Mouse (Mus musculus) stomach, embryonic 15.5 days (tissue): ENCODE data around the gene Ankrd36. TPM values are rescaled to one million over a fixed set of nuclear protein-coding genes. Genes with fewer than 3 reads are reported as not detected.

Experiments
- ATAC-seq: fragments of 200-750 bp; cut with Nextera tagmentation; 2 replicates; pipeline ENCODE4 v1.8.0; 2017; ENCODE audit warnings: low read depth, moderate number of reproducible peaks, moderate TSS enrichment; ENCODE audit not compliant: insufficient read depth, low FRiP score
- H3K27ac ChIP-seq: fragments of 300-500 bp; sonication (generic); 2 replicates; pipeline ENCODE4 v1.5.1; 2015; ENCODE audit warnings: mild to moderate bottlenecking, inconsistent platforms
- H3K27me3 ChIP-seq: fragments of 300-500 bp; sonication (generic); replicated peaks from 2 replicates; pipeline ENCODE4 v1.6.1; 2015; ENCODE audit warnings: inconsistent platforms
- H3K36me3 ChIP-seq: fragments of 300-500 bp; sonication (generic); 2 replicates; pipeline ENCODE4 v1.6.1; 2015; ENCODE audit warnings: inconsistent platforms
- H3K4me1 ChIP-seq: fragments of 300-500 bp; sonication (generic); 2 replicates; pipeline ENCODE4 v1.6.1; 2015; ENCODE audit warnings: inconsistent platforms
- H3K4me2 ChIP-seq: fragments of 300-500 bp; sonication (generic); 2 replicates; pipeline ENCODE4 v1.6.1; 2015; ENCODE audit warnings: mild to moderate bottlenecking, inconsistent platforms
- H3K4me3 ChIP-seq: fragments of 300-500 bp; sonication (generic); replicated peaks from 2 replicates; pipeline ENCODE4 v1.5.1; 2015; ENCODE audit warnings: inconsistent platforms
- H3K9ac ChIP-seq: fragments of 300-500 bp; sonication (generic); 2 replicates; pipeline ENCODE4 v1.6.1; 2015; ENCODE audit warnings: inconsistent platforms
- H3K9me3 ChIP-seq: fragments of 300-500 bp; sonication (generic); 2 replicates; pipeline ENCODE4 v1.6.1; 2016; ENCODE audit warnings: inconsistent platforms
- WGBS: fragments of 180-500 bp; shearing (Covaris S2); methylation state at CpG from one replicate; pipeline ENCODE4 v1.1.7; 2015; 5-methylcytosine and 5-hydroxymethylcytosine counted together
- polyA plus RNA-seq: library from polyadenylated mRNA; unstranded; fragments of >200 nt; fragmentation: Nextera tagmentation; extraction: Ambion mirVana; gene quantifications from 2 replicates; pipeline ENCODE4 v1.2.1, GENCODE M21; 2015

Gene Ankrd36
- polyA plus RNA-seq, 1 experiment from 2014 or later = 0.40 TPM

DNA sequence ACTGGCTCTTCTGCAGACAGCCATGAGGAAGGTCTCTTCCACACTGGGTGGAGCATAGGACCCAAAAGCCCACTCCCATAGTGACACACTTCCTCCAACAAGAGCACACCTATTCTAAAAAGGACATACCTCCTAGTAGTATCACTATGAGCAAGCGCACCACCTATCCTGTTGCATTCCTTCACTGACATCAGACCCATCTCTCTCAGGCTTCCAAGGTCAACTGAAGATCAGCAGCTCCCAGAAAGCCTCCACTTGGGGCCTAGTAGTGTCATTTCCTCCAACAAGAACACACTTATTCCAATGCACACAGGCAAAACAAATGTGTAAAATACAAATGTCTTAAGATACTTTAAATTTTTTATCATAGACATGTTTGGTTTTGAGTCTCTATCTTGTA is 132.3 kb downstream of the Ankrd36 start:
- H3K4me1 ChIP-seq = peaks cover 12% of the 10 kb centered on the region
- no peak for ATAC-seq
- no peak overlapping the region for H3K4me2 ChIP-seq
- H3K27me3 ChIP-seq = no peaks in the 10 kb centered on the region
- H3K27ac ChIP-seq = no peak overlapping the region
- no peak overlapping the region for H3K4me3 ChIP-seq
- 100% methylated on average over 1 of the region's 1 CpGs for WGBS
- H3K9ac ChIP-seq = no peak overlapping the region
- H3K9me3 ChIP-seq = no peaks in the 10 kb centered on the region
- H3K36me3 ChIP-seq = peaks cover 16% of the 10 kb centered on the region

DNA sequence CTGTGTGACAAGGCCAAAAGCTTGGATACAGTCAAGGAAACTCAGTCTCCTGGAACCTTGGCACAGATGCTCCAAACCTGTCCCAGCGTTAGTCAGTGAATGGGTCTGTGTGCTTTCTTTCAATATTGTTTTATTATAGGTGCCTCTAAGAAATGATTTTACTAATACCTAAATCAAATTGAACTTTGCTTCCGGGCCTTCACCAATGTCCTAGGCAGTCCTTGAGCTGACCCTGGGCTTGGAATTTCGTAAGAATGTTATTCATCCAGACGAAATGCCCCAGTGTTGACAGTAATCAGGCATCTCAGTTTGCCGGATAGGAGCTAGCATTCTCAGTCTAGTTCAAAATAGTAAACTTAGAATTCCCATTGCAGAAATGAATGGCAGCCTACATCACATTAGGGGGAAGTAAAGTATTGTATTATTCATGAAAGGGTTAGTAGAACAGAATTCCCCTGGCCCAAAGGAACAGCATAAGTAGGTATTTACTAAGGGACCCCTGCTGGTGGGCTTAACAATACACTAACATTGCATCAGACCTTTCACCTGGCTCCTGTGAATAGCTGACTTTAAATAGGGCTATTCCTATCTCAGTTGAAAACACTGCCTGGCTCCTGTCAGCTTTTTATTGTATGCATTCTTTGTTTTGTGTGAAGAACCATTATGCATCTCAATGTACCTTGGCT is 132.9 kb downstream of the Ankrd36 start:
- no peaks in the 10 kb centered on the region for H3K9me3 ChIP-seq
- 72% methylated on average over 5 of the region's 5 CpGs for WGBS

DNA sequence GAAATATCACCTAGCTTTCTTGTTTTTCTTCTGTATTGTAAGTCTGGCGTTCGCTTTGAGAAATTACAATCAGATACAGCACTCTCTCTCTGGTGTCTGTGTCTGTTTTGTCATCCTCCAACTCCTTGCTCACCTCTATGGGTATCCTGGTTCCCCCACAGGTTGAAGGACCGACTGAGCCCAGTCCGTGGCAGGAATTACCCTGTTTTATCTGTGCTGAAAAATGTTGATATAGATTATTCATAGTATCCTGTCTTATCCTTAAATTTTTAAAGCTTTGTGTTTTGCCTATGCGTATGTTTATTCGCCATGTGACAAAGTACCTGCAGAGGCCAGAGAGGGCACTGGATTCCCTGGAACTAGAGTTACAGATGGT is 133.5 kb downstream of the Ankrd36 start:
- Histone ChIP-seq H3K4me1 (peaks cover 12% of the 10 kb centered on the region), H3K27ac (no peak overlapping the region), H3K4me3 (no peak overlapping the region), H3K36me3 (peaks cover 16% of the 10 kb centered on the region), H3K27me3 (no peaks in the 10 kb centered on the region), H3K4me2 (no peak overlapping the region), H3K9ac (no peak overlapping the region), H3K9me3 (no peaks in the 10 kb centered on the region)
- 90% methylated on average over 6 of the region's 6 CpGs for WGBS
- ATAC-seq = no peak

More for the DNA sequence above, 132.9 kb downstream of the Ankrd36 start:
- Histone ChIP-seq H3K9ac (no peak overlapping the region), H3K27me3 (no peaks in the 10 kb centered on the region), H3K27ac (no peak overlapping the region), H3K4me2 (no peak overlapping the region), H3K36me3 (peaks cover 16% of the 10 kb centered on the region), H3K4me3 (no peak overlapping the region), H3K4me1 (peaks cover 12% of the 10 kb centered on the region)
- ATAC-seq = no peak

DNA sequence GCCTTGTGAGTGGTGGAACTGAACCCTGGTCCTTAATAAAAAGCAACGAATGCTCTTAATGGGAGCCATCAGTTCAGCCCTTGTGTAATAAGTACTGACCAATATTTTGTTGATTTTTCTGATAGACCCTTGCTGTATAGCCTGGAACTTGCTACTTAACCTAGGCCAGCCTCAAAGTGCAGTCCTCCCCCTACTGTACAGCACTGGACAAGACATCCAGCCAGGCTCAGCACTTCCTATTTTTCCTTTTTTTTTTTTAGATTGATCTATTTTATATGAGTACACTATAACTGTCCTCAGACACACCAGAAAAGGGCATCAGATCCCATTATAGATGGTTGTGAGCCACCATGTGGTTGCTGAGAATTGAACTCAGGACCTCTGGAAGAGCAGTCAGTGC is 133.9 kb downstream of the Ankrd36 start:
- peaks cover 12% of the 10 kb centered on the region for H3K4me1 ChIP-seq
- no peak overlapping the region for H3K4me2 ChIP-seq
- ATAC-seq = no peak
- H3K9ac ChIP-seq = no peak overlapping the region
- no peaks in the 10 kb centered on the region for H3K9me3 ChIP-seq
- no peak overlapping the region for H3K27ac ChIP-seq
- H3K4me3 ChIP-seq = no peak overlapping the region
- no peaks in the 10 kb centered on the region for H3K27me3 ChIP-seq
- WGBS = 97% methylated on average over 1 of the region's 1 CpGs
- H3K36me3 ChIP-seq = peaks cover 16% of the 10 kb centered on the region

DNA sequence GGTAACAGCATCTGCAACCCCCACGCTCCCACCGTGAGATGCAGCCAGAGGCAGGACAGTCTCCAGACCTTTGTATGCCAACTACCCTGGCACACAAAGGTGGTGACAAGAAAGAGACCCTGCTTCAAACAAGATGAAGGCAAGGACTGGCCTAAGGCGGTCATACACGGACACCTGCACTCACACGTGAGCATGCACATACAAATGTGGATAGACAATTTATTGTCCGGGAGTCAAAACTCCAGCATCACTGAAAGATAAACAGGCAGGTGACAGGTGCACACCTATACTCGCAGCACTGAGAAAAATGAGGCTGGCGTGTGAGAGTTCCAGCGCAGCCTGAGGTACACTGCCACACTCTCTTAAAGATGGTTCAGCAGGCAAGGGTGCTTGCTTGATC is 136.5 kb downstream of the Ankrd36 start:
- 86% methylated on average over 9 of the region's 9 CpGs for WGBS
- Histone ChIP-seq H3K4me1 (peaks cover 12% of the 10 kb centered on the region), H3K27ac (no peak overlapping the region), H3K27me3 (no peaks in the 10 kb centered on the region), H3K4me2 (peak overlapping the region; percentile 77), H3K4me3 (peak overlapping the region; percentile 94), H3K9me3 (no peaks in the 10 kb centered on the region), H3K9ac (no peak overlapping the region), H3K36me3 (peaks cover 16% of the 10 kb centered on the region)
- no peak for ATAC-seq

DNA sequence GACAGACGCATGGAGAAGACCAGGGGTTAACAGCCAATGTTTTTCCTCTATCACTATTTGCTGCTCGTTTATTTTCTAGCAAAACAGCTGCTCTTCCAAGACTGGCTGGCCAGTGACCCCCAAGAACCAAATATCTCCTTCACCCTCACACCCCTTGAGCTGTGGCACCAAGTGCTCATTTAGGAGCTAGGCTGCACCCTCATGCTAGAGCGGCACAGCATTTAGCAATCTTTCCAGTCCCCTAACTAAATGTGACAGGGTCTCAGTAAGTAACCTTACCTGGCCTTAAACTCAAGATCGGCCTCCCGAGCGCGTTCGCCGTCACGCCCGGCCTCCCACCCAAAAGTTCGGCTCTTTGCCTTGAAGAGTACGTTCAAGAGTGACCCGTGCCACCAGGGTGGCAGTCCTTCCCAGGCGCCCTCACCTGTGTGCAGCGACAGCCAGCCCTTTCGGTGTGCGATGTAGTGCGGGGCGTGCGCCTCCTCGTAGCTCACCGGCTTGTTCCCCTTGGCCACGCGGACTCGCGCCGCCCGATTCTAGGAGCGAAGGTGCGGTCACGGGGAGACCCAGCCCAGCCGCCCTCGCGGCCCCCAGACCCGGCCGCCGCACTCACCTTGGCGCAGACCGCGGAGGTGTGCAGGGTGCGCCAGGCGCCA is 137.5 kb downstream of the Ankrd36 start:
- Histone ChIP-seq H3K4me2 (peak overlapping the region; percentile 77), H3K4me3 (peak overlapping the region; percentile 94), H3K4me1 (peaks cover 12% of the 10 kb centered on the region), H3K9ac (peak overlapping the region; percentile 54), H3K27me3 (no peaks in the 10 kb centered on the region), H3K27ac (peak overlapping the region; percentile 70), H3K36me3 (peaks cover 16% of the 10 kb centered on the region), H3K9me3 (no peaks in the 10 kb centered on the region)
- ATAC-seq = peak; percentile 72; the same call in 1 of the 2 replicates
- under 1% methylated on average over 43 of the region's 43 CpGs for WGBS

DNA sequence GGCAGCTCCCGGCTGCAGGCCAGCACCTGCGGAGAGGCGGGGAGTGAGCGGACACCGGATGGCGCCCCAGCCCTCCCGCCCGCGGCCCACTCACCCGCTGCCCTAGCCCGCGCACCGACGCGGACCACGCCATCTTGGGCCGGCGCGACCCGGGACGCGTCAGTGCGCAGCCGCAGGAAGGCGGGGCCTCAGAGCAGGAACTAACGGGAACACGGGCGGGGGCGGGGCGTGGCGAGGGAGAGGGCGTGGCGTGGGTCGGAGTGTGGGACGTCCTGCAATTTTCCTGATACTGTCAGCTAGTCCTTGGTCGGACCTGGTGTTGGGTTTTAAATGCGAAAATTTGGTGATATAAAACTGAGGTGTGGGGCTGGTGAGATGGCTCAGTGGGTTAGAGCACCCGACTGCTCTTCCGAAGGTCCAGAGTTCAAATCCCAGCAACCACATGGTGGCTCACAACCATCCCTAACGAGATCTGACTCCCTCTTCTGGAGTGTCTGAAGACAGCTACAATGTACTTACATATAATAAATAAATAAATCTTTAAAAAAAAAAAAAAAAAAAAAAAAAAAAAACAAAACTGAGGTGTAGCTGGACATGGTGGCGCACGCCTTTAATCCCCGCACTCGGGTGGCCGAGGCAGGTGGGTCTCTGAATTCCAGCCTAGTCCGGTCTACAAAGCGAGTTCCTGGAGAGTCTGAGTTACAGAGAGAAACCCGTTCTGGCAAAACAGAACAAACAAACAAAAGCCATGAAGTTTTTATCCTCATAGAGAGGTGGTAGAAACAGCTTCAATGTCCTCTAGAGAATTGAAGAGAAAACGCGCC is 138.3 kb downstream of the Ankrd36 start:
- Histone ChIP-seq H3K4me1 (peaks cover 12% of the 10 kb centered on the region), H3K27me3 (no peaks in the 10 kb centered on the region), H3K9me3 (no peaks in the 10 kb centered on the region), H3K4me3 (peak overlapping the region; percentile 94), H3K4me2 (peak overlapping the region; percentile 77), H3K36me3 (peaks cover 16% of the 10 kb centered on the region), H3K9ac (peak overlapping the region; percentile 54), H3K27ac (peak overlapping the region; percentile 70)
- ATAC-seq = peak; percentile 95
- WGBS = 18% methylated on average over 50 of the region's 50 CpGs

DNA sequence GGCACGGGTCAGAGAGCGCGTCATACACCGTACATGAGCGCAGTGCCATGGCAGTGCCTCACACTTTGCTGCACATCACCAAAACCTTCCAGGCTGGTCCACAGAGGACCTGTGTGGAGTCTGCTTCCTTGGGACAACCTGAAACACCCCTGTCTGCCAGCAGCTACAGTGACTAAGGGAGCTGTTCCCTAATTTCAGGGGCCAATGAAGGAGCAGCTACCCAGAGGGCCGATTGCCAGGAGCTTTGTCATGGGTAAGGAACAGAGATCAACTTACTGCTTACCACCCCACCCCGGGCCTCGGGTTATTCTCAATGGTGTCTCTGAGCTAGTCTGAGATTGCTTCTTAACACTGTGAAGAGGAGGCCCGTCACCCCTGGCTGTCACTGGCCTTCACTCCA is 145.7 kb downstream of the Ankrd36 start:
- no peaks in the 10 kb centered on the region for H3K27me3 ChIP-seq
- H3K4me3 ChIP-seq = no peak overlapping the region
- ATAC-seq = no peak
- H3K4me2 ChIP-seq = no peak overlapping the region
- WGBS = 92% methylated on average over 9 of the region's 9 CpGs
- H3K36me3 ChIP-seq = peaks cover 39% of the 10 kb centered on the region
- no peak overlapping the region for H3K27ac ChIP-seq
- H3K9me3 ChIP-seq = no peaks in the 10 kb centered on the region
- no peaks in the 10 kb centered on the region for H3K4me1 ChIP-seq
- H3K9ac ChIP-seq = no peak overlapping the region

DNA sequence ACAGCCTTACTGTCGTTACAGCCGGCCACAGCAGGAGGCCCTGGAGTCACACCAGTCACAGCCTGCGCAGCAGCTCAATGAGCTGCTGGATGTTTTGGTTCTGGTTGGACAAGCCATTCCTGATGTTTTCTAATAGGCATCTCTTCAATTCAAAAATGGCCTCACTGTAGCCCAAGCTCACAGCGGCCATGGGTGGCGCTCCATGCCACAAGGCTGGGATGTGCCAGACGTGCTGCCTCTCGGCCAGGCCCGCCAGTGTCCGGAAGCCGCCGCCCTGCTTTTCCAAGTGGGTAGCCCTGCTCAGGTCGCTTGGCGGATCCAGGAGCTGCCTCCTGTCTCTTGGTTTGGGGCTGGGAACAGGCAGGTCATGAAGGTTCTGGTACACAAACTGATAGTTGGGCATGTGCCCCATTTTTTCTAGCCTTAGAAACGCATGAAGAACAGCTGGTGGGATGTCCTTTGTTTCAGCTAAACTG is 146.2 kb downstream of the Ankrd36 start, which contains the start of gene Mrps24:
Gene Mrps24 (minus strand): TSS at position 51 of the 476 bp plus-strand sequence.
- Histone ChIP-seq H3K4me1 (no peaks in the 10 kb centered on the region), H3K27me3 (no peaks in the 10 kb centered on the region), H3K9me3 (no peaks in the 10 kb centered on the region), H3K36me3 (peaks cover 39% of the 10 kb centered on the region), H3K27ac (no peak within 1 kb of the TSS), H3K9ac (no peak within 1 kb of the TSS), H3K4me2 (no peak within 1 kb of the TSS), H3K4me3 (no peak within 1 kb of the TSS)
- ATAC-seq = no peak
- 82% methylated on average over 14 of the region's 14 CpGs for WGBS

DNA sequence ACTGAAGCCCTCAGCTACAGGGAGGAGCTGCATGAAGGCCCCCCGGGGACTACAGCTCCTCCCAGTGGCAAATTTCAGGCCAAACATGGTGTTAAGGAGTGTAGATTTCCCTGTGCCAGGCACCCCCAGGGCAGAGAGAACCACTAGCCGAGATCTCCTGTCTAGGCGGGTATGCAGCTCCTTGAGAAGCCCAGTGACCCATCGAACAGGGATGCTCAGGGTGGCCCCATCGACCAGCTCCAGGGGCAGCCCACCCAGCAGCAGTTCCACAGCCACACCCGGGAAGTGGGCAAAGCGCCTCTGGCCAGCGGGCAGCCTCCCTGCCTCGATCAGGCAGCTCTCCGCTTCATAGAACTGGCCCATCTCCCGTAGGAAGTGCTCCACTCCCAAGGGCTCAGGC is 146.8 kb downstream of the Ankrd36 start:
- Histone ChIP-seq H3K4me1 (no peaks in the 10 kb centered on the region), H3K9ac (no peak overlapping the region), H3K27ac (no peak overlapping the region), H3K27me3 (no peaks in the 10 kb centered on the region), H3K9me3 (no peaks in the 10 kb centered on the region), H3K4me2 (no peak overlapping the region), H3K36me3 (peaks cover 39% of the 10 kb centered on the region), H3K4me3 (no peak overlapping the region)
- 87% methylated on average over 11 of the region's 11 CpGs for WGBS
- ATAC-seq = no peak

DNA sequence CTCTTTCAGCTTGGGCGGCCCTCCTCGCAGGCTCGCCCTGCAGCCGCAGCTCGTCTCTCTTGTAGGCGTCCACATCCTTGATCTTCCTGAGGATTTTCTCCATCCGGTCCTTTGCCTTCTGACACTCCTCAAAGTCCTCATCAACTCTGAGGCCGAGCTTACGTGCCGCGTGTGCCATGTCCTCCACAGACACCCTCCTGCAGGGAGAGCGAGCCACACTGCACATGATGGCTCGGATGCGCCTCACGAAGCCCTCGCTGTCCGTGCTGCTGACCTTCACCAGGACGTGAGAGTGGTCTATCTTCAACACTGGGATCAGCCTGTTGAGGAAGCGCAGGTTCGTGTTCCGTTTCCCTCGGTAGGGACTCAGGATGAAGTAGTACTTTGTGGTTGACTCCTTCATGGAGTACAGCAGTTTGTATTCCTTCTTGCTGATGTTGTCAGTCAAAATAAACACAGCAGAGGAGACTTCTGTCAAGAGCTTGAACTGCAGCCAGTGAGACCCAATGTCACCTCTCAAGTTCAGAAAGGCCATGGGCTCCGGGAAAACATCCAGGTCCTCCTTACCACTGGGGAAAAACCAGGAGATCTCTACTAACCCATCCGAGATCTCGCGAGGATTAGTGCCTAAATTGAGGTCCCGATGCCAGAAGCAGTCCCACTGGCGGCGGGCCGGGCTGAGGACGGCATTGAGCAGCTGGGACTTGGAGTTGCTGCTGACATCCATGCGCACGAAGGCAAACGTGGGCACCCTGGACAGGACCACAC is 147.6 kb downstream of the Ankrd36 start:
- WGBS = 92% methylated on average over 34 of the region's 34 CpGs
- H3K36me3 ChIP-seq = peaks cover 41% of the 10 kb centered on the region
- H3K9me3 ChIP-seq = no peaks in the 10 kb centered on the region
- H3K4me1 ChIP-seq = no peaks in the 10 kb centered on the region
- no peak for ATAC-seq
- H3K27me3 ChIP-seq = no peaks in the 10 kb centered on the region
- H3K4me3 ChIP-seq = no peak overlapping the region
- no peak overlapping the region for H3K9ac ChIP-seq
- H3K27ac ChIP-seq = no peak overlapping the region
- H3K4me2 ChIP-seq = no peak overlapping the region
